Mouse (Mus musculus): Measurements from ENCODE around the gene Krtap1-4. TPM values are rescaled to one million over a fixed set of nuclear protein-coding genes. Genes with fewer than 3 reads are reported as not detected.
"Not testable (repeated sequence)": the region's sequence is repeated elsewhere in the genome, so short reads cannot be mapped to it uniquely, and the experiment has no call there.

The Krtap1-4 gene
- polyA plus RNA-seq (2012; ENCODE audit: insufficient read depth, low replicate concordance): not detected in 2 replicates

DNA sequence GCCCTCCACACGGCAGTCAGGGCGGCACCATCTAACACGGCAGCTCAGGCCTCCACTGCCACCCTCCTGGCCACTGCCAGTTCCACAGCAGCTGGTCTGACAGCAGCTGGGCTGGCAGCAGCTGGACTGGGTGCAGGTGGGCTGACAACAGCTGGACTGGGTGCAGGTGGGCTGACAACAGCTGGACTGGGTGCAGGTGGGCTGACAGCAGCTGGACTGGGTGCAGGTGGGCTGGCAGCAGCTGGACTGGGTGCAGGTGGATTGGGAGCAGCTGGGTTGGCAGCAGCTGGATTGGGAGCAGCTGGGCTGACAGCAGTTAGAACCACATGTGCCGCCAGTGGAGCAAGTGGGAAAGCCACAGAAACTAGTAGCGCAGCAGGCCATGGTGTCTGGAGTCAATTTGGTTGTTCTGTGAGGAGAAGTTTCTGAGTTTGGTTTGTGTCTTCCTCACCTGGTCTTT is at the start of gene Krtap1-4:
Gene Krtap1-4, minus strand, starts transcription at position 410 of the 460 bp plus-strand sequence.
- Histone ChIP-seq H3K4me1 (no peaks in the 10 kb centered on the region), H3K27me3 (replicated peaks) (no peaks in the 10 kb centered on the region), H3K9me3 (no peaks in the 10 kb centered on the region), H3K36me3 (replicated peaks; ENCODE audit: low read length) (no peaks in the 10 kb centered on the region), H3K4me3 (replicated peaks) (no peak within 1 kb of the TSS)
- no peak for TF ChIP-seq FLI1 (IDR thresholded peaks at IDR 0.05; ENCODE audit: low read length)
- TF ChIP-seq GATA1 (IDR thresholded peaks at IDR 0.05; ENCODE audit: borderline replicate concordance, low read length): no peak

DNA sequence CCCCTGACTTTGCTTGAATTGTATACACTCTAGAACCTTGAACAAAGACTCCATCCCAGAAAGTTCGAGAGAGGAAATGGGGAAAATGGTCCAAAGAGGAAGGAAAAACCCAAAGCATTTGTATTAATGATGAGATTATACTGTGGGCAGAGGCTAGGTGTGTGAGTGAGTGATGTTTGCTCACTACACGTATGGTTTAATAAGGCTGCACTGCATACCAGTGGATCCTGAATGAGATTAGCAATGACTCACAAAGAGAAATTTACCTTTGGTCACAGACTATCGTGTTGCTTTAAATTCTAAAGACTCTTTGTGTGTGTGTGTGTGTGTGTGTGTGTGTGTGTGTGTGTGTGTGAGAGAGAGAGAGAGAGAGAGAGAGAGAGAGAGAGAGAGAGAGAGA is 47.4 kb upstream of the Krtap1-4 start:
- no peaks in the 10 kb centered on the region for H3K9me3 ChIP-seq
- no peaks in the 10 kb centered on the region for H3K4me1 ChIP-seq
- H3K27me3 ChIP-seq (replicated peaks): no peaks in the 10 kb centered on the region
- TF ChIP-seq FLI1 (IDR thresholded peaks at IDR 0.05; ENCODE audit: low read length) (no peak), GATA1 (IDR thresholded peaks at IDR 0.05; ENCODE audit: borderline replicate concordance, low read length) (no peak)
- H3K4me3 ChIP-seq (replicated peaks): no peak overlapping the region
- no peaks in the 10 kb centered on the region for H3K36me3 ChIP-seq (replicated peaks; ENCODE audit: low read length)

DNA sequence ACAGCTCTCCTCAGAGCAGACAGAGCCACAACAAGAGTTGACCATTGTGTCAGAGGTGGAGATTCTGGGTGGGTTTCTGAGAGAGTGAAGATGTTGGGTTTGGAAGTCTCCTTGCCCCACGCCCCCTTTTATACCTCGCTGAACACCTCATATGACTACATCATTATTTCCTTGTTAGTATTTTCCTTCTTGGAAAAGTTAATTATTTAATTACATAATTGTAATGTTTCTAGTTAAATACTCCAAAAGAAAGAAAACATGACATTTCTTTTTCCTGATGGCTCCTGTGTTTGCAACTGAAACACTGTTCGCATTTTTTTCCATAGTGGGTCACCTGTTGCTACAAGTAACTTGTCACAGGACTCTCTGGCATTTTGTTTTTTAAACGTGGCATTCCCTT is 44.7 kb upstream of the Krtap1-4 start, which contains the start of gene Krtap4-1:
Gene Krtap4-1, minus strand, starts transcription at position 101 of the 400 bp plus-strand sequence.
- H3K9me3 ChIP-seq: peaks cover 6% of the 10 kb centered on the region; the same call in 1 of the 2 replicates
- no peak within 1 kb of the TSS for H3K4me3 ChIP-seq (replicated peaks)
- no peaks in the 10 kb centered on the region for H3K4me1 ChIP-seq
- H3K36me3 ChIP-seq (replicated peaks; ENCODE audit: low read length): no peaks in the 10 kb centered on the region
- TF ChIP-seq GATA1 (IDR thresholded peaks at IDR 0.05; ENCODE audit: borderline replicate concordance, low read length) (no peak), FLI1 (IDR thresholded peaks at IDR 0.05; ENCODE audit: low read length) (no peak)
- no peaks in the 10 kb centered on the region for H3K27me3 ChIP-seq (replicated peaks)

DNA sequence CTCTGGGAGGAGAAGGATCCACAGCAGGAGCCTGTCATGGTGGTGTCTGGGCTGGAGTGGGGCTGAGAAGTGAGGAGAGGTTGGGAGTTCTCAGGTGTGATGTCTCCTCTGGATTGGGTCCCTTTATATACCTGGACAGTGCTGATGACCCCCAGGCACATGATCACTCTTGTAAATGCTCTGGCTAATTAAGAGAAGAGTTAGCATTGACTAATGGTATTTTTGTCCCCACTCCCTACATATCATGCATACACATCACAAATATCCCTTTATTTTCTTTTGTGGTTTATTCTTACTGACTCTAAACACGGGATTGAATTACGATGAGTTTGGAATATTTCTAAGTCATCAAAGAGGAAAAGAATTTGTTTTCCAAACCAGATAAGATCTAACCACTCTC is 36.9 kb upstream of the Krtap1-4 start, which contains the start of gene Gm11562:
Gene Gm11562, minus strand, starts transcription at position 101 of the 400 bp plus-strand sequence.
- no peaks in the 10 kb centered on the region for H3K4me1 ChIP-seq

DNA sequence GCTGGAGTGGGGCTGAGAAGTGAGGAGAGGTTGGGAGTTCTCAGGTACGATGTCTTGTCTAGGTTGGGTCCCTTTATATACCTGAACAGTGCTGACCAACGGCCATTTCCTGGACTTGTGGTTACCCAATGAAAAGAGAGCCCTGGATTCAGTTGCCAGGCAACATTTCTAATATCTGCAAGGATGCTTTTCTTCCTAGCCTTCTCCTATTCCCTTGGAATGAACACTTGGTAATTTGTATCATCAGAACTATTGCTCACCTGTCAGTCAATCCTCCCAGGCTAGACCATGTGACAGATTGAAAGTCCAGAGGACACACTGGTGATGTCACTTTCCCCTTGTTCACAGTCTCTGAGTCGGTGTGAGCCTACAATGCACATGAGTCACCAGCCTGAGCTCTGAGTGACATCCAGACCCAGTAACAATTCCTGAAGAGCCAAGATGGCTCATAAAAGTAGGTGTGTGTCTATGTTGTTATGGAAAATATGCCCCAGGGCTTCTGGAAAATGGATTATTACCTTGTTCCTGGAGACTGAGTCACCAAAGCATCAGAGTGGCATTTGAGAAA is 31.4 kb upstream of the Krtap1-4 start, which contains the start of gene Krtap2-4:
Gene Krtap2-4, minus strand, starts transcription at position 51 of the 568 bp plus-strand sequence.
- Histone ChIP-seq H3K36me3 (replicated peaks; ENCODE audit: low read length) (no peaks in the 10 kb centered on the region), H3K4me1 (no peaks in the 10 kb centered on the region), H3K27me3 (replicated peaks) (no peaks in the 10 kb centered on the region), H3K9me3 (no peaks in the 10 kb centered on the region), H3K4me3 (replicated peaks) (no peak within 1 kb of the TSS)
- TF ChIP-seq FLI1 (IDR thresholded peaks at IDR 0.05; ENCODE audit: low read length) (no peak), GATA1 (IDR thresholded peaks at IDR 0.05; ENCODE audit: borderline replicate concordance, low read length) (no peak)

More for the DNA sequence above, 36.9 kb upstream of the Krtap1-4 start, which contains the start of gene Gm11562:
- Histone ChIP-seq H3K27me3 (replicated peaks) (no peaks in the 10 kb centered on the region), H3K36me3 (replicated peaks; ENCODE audit: low read length) (no peaks in the 10 kb centered on the region), H3K4me3 (replicated peaks) (no peak within 1 kb of the TSS), H3K9me3 (0 out of 2 replicates have a peak, but pooled peaks cover 3% of the 10 kb centered on the region)
- TF ChIP-seq GATA1 (IDR thresholded peaks at IDR 0.05; ENCODE audit: borderline replicate concordance, low read length) (no peak), FLI1 (IDR thresholded peaks at IDR 0.05; ENCODE audit: low read length) (no peak)

DNA sequence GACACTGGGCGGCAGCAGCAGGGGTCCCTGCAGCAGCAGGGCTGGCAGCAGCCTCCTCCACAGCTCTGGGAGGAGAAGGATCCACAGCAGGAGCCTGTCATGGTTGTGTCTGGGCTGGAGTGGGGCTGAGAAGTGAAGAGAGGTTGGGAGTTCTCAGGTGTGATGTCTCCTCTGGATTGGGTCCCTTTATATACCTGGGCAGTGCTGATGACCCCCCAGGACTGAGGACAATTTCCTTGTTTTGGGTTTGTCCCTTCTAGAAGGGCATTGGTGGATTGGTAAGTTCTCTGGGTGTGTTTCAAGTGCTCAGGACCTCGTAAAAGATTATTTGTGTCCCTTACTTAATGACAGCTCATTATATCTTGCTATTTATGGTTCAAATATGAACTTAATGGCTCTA is 26.6 kb upstream of the Krtap1-4 start, which contains the start of gene Gm11937:
Gene Gm11937, minus strand, starts transcription at position 101 of the 400 bp plus-strand sequence.
- H3K36me3 ChIP-seq (replicated peaks; ENCODE audit: low read length); H3K9me3 ChIP-seq; H3K4me3 ChIP-seq (replicated peaks); H3K4me1 ChIP-seq; H3K27me3 ChIP-seq (replicated peaks): not testable (repeated sequence)

DNA sequence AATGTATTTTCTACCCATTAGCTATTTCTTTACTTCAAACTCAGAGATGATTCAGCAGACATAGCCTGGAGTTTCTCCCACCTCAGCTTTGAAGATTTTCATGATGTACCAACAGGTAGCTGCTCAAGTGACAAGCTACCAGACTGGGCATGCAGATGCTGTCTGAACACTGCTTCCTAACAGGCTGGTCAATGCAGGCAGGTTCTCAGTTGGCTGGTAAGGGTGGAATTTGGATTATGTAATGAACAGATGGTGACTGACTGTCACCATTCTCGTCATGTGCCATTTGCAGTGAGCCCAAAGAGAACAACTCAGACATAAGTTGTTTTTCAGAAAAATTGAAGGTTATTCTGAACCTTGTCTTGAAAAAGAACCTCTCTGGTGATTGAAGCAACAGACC is 25.7 kb upstream of the Krtap1-4 start:
- H3K4me1 ChIP-seq: no peaks in the 10 kb centered on the region
- no peak overlapping the region for H3K4me3 ChIP-seq (replicated peaks)
- no peaks in the 10 kb centered on the region for H3K36me3 ChIP-seq (replicated peaks; ENCODE audit: low read length)
- no peaks in the 10 kb centered on the region for H3K9me3 ChIP-seq
- no peak for TF ChIP-seq GATA1 (IDR thresholded peaks at IDR 0.05; ENCODE audit: borderline replicate concordance, low read length)
- TF ChIP-seq FLI1 (IDR thresholded peaks at IDR 0.05; ENCODE audit: low read length): no peak
- H3K27me3 ChIP-seq (replicated peaks): no peaks in the 10 kb centered on the region

DNA sequence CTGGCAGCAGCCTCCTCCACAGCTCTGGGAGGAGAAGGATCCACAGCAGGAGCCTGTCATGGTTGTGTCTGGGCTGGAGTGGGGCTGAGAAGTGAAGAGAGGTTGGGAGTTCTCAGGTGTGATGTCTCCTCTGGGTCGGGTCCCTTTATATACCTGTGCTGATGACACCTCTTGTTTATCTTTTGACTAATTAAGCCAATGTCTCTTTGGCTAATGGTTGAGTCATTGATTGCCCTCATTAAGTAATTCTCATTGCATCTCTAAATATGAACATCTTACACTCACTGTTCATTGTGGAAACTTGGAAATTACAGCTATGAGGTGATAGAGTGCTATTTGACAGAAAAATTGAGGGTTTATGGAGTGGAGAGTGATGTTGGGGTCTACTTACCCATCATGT is 19.8 kb upstream of the Krtap1-4 start, which contains the start of gene Gm11938:
Gene Gm11938, minus strand, starts transcription at position 101 of the 400 bp plus-strand sequence.
- not testable (repeated sequence) for H3K4me3 ChIP-seq (replicated peaks); H3K36me3 ChIP-seq (replicated peaks; ENCODE audit: low read length); H3K9me3 ChIP-seq; H3K27me3 ChIP-seq (replicated peaks); H3K4me1 ChIP-seq

DNA sequence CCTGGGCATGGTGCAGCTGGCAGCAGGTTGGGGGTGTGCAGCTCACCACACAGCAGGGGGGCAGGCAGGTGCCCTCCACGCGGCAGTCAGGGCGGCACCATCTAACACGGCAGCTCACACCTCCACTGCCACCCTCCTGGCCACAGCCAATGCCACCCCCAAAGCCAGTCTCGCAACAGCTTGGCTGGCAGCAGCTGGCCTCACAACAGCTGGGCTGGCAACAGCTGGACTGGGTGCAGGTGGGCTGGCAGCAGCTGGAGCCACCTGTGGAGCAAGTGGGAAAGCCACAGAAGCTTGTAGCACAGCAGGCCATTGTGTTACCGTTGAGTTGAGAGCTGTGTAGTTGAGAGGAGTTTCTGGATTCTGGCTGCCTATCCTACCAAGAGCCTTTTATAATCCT is 14.3 kb upstream of the Krtap1-4 start, which contains the start of gene Krtap9-3:
Gene Krtap9-3, minus strand, starts transcription at position 364 of the 400 bp plus-strand sequence.
- H3K9me3 ChIP-seq; H3K36me3 ChIP-seq (replicated peaks; ENCODE audit: low read length); H3K4me1 ChIP-seq; H3K4me3 ChIP-seq (replicated peaks); H3K27me3 ChIP-seq (replicated peaks): not testable (repeated sequence)

DNA sequence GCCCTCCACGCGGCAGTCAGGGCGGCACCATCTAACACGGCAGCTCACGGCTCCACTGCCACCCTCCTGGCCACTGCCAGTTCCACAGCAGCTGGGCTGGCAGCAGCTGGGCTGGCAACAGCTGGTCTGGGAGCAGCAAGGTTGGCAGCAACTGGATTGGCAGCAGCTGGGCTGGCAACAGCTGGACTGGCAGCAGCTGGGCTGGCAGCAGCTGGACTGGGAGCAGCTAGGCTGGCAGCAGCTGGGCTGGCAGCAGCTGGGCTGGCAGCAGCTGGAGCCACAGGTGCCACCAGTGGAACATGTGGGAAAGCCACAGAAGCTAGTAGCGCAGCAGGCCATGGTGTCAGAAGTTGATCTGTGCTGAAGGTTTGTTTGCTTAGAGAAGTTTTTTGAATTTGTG is 7.5 kb upstream of the Krtap1-4 start, which contains the start of gene Krtap1-3:
Gene Krtap1-3, minus strand, starts transcription at position 359 of the 400 bp plus-strand sequence.
- Histone ChIP-seq H3K9me3 (no peaks in the 10 kb centered on the region), H3K4me3 (replicated peaks) (no peak within 1 kb of the TSS), H3K27me3 (replicated peaks) (no peaks in the 10 kb centered on the region), H3K36me3 (replicated peaks; ENCODE audit: low read length) (no peaks in the 10 kb centered on the region), H3K4me1 (no peaks in the 10 kb centered on the region)
- no peak for TF ChIP-seq GATA1 (IDR thresholded peaks at IDR 0.05; ENCODE audit: borderline replicate concordance, low read length)
- TF ChIP-seq FLI1 (IDR thresholded peaks at IDR 0.05; ENCODE audit: low read length): no peak

Measured in megakaryocyte, embryonic 14.5 days (primary cell).